Mouse (Mus musculus): Measurements from ENCODE around the gene Inka2. TPM values are rescaled to one million over a fixed set of nuclear protein-coding genes. Genes with fewer than 3 reads are reported as not detected.

Gene Inka2
- polyA plus RNA-seq, 1 experiment from 2014 or later, result 0.13 TPM

DNA sequence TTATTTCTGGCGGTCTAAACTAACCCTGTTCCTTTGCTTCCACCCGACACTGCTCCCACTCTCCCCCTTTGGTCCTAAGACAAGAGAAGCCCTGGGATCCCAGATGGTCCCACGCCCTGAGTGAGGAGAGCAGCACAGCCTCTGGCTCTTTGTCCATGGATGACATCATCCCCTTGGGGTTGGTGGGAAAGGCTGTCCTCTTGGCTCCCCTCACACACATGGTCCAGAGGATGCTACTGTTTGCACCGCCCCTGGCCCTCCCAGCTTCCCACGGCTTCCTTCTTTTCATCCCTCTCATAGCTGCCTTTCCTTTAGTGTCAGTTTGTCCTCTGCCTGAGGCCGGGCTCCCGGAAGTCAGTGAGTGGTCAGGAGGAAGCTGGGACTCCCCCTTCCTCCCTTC is 7.3 kb downstream of the Inka2 start:
- TF ChIP-seq CTCF (IDR thresholded peaks at IDR 0.05; ENCODE audit: low read depth) (no peak), EP300 (IDR thresholded peaks at IDR 0.05; ENCODE audit: low read depth) (no peak)
- no peaks in the 10 kb centered on the region for H3K4me1 ChIP-seq (ENCODE audit: insufficient read depth)
- no peak overlapping the region for H3K4me2 ChIP-seq (ENCODE audit: low read depth, low read length)
- ATAC-seq (no peak), DNase-seq (no peak)
- no peak overlapping the region for H3K27ac ChIP-seq (ENCODE audit: low read depth)
- H3K36me3 ChIP-seq (replicated peaks; ENCODE audit: insufficient read depth, low read length), result no peaks in the 10 kb centered on the region
- H3K9me3 ChIP-seq (ENCODE audit: low read length), result no peaks in the 10 kb centered on the region
- no peak overlapping the region for H3K4me3 ChIP-seq (ENCODE audit: low read depth, low read length)
- 57% methylated on average over 7 of the region's 7 CpGs for WGBS (ENCODE audit: insufficient replicate concordance)
- no peak overlapping the region for H3K9ac ChIP-seq (replicated peaks)
- H3K27me3 ChIP-seq (ENCODE audit: insufficient read depth, low read length), result 0 out of 2 replicates have a peak, but pooled peaks cover 10% of the 10 kb centered on the region

DNA sequence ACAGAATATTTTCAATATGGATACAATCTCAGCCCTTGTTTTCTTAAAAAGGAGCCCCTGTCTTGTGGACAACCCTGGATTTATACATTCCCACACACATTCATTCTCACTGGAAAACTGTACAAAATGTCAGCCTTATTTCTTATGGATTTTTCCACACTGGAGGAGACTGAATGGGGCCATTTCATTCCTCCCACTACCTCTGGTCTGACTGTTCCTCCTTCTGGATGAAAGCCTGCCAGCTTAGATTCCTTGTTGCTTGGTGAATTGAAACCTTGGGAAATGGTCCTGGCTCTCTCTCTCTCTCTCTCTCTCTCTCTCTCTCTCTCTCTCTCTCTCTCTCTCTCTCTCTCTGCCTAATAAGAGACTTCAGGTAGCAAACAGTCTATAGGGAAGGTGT is 8.4 kb downstream of the Inka2 start:
- H3K4me1 ChIP-seq (ENCODE audit: insufficient read depth), result no peaks in the 10 kb centered on the region
- H3K36me3 ChIP-seq (replicated peaks; ENCODE audit: insufficient read depth, low read length), result no peaks in the 10 kb centered on the region
- H3K27ac ChIP-seq (ENCODE audit: low read depth), result no peak overlapping the region
- no peak overlapping the region for H3K9ac ChIP-seq (replicated peaks)
- 0 out of 2 replicates have a peak, but pooled peaks cover 4% of the 10 kb centered on the region for H3K27me3 ChIP-seq (ENCODE audit: insufficient read depth, low read length)
- DNase-seq, result no peak
- ATAC-seq, result no peak
- no peak overlapping the region for H3K4me3 ChIP-seq (ENCODE audit: low read depth, low read length)
- no peaks in the 10 kb centered on the region for H3K9me3 ChIP-seq (ENCODE audit: low read length)
- no peak for TF ChIP-seq CTCF (IDR thresholded peaks at IDR 0.05; ENCODE audit: low read depth)
- no peak for TF ChIP-seq EP300 (IDR thresholded peaks at IDR 0.05; ENCODE audit: low read depth)
- no peak overlapping the region for H3K4me2 ChIP-seq (ENCODE audit: low read depth, low read length)

DNA sequence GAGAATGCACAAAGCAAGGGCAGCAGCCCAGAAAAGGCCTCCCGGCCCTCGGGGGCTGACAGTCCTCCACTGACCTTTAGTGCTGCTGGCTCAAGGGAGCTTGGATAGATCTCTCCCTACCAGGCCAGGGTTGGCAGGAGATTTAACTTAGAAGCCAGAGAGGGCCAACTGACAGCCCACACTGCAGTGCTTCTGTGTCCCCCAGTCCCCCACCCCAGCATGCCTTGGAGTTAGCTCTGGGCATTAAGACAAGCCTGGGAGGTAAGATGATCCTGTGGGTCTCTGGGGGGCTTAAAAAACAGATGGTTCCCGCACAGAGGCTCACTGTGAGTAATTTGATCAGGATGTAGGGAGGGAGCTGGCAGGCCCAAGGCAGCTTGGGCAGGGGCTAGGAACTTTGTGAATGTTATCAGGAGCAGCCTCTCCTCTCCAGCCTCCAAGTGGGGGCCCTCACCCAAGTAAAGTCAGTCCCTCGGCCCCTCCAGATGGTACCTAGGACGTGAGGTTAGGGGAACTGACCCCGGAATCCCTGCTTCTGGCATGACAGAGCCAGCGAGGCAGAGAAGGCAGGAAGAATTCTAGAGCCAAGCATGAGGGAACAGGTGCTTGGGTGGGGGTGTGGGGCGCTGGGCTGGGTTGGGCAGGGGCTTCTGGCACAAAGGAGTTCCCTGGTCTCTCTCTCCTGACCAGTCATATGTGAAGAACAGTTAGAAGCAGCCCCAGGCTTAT is 9.9 kb downstream of the Inka2 start:
- H3K9me3 ChIP-seq (ENCODE audit: low read length), result no peaks in the 10 kb centered on the region
- TF ChIP-seq EP300 (IDR thresholded peaks at IDR 0.05; ENCODE audit: low read depth) (no peak), CTCF (IDR thresholded peaks at IDR 0.05; ENCODE audit: low read depth) (no peak)
- H3K27ac ChIP-seq (ENCODE audit: low read depth), result no peak overlapping the region
- no peak overlapping the region for H3K9ac ChIP-seq (replicated peaks)
- 0 out of 2 replicates have a peak, but pooled peaks cover 4% of the 10 kb centered on the region for H3K4me1 ChIP-seq (ENCODE audit: insufficient read depth)
- ATAC-seq (no peak), DNase-seq (no peak)
- no peak overlapping the region for H3K4me2 ChIP-seq (ENCODE audit: low read depth, low read length)
- 46% methylated on average over 8 of the region's 8 CpGs for WGBS (ENCODE audit: insufficient replicate concordance)
- H3K4me3 ChIP-seq (ENCODE audit: low read depth, low read length), result no peak overlapping the region
- no peaks in the 10 kb centered on the region for H3K36me3 ChIP-seq (replicated peaks; ENCODE audit: insufficient read depth, low read length)
- H3K27me3 ChIP-seq (ENCODE audit: insufficient read depth, low read length), result no peaks in the 10 kb centered on the region

DNA sequence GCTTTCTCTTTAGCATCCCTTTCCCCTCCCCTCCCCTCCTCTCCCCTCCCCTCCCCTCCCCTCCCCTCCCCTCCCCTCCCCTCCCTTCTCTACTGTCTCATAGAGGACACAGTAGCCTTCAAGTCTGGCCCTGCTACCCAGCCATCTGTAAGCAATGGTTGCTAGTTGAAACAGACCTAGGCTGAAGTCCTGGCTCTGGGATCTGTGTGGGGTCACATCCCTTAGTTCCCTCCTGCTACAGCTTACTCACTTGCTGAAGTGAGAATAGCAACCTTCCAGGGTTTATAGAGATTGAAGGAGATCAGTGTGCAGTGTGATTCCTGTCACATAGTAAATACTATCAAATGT is 10.4 kb downstream of the Inka2 start:
- ATAC-seq, result no peak
- Histone ChIP-seq H3K27me3 (ENCODE audit: insufficient read depth, low read length) (no peaks in the 10 kb centered on the region), H3K27ac (ENCODE audit: low read depth) (no peak overlapping the region), H3K9me3 (ENCODE audit: low read length) (no peaks in the 10 kb centered on the region), H3K36me3 (replicated peaks; ENCODE audit: insufficient read depth, low read length) (no peaks in the 10 kb centered on the region), H3K9ac (replicated peaks) (no peak overlapping the region), H3K4me2 (ENCODE audit: low read depth, low read length) (no peak overlapping the region), H3K4me1 (ENCODE audit: insufficient read depth) (0 out of 2 replicates have a peak, but pooled peaks cover 4% of the 10 kb centered on the region), H3K4me3 (ENCODE audit: low read depth, low read length) (no peak overlapping the region)
- no peak for TF ChIP-seq CTCF (IDR thresholded peaks at IDR 0.05; ENCODE audit: low read depth)
- TF ChIP-seq EP300 (IDR thresholded peaks at IDR 0.05; ENCODE audit: low read depth), result no peak
- DNase-seq, result no peak

DNA sequence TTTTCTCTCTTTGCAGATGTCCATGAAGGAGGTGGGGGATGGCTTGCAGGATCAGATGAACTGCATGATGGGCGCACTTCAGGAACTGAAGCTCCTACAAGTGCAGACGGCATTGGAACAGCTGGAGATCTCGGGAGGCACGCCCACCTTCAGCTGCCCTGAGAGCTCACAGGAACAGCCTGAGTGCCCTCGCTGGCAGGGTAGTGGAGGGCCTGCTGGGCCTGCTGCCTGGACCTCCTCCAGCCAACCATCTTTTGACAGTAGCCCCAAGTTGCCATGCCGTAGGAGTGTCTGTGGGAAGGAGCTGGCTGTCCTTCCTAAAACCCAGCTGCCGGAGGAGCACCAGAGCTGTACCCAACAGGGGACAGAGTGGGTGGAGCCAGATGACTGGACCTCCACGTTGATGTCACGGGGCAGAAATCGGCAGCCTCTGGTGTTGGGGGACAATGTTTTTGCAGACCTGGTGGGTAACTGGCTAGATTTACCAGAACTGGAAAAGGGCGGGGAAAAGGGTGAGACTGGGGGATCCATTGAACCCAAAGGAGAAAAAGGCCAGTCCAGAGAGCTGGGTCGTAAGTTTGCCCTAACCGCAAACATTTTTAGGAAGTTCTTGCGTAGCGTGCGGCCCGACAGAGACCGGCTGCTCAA is 12.1 kb downstream of the Inka2 start:
- H3K4me2 ChIP-seq (ENCODE audit: low read depth, low read length), result no peak overlapping the region
- no peak overlapping the region for H3K27ac ChIP-seq (ENCODE audit: low read depth)
- no peaks in the 10 kb centered on the region for H3K27me3 ChIP-seq (ENCODE audit: insufficient read depth, low read length)
- TF ChIP-seq CTCF (IDR thresholded peaks at IDR 0.05; ENCODE audit: low read depth) (no peak), EP300 (IDR thresholded peaks at IDR 0.05; ENCODE audit: low read depth) (no peak)
- 0 out of 2 replicates have a peak, but pooled peaks cover 4% of the 10 kb centered on the region for H3K4me1 ChIP-seq (ENCODE audit: insufficient read depth)
- no peaks in the 10 kb centered on the region for H3K9me3 ChIP-seq (ENCODE audit: low read length)
- no peaks in the 10 kb centered on the region for H3K36me3 ChIP-seq (replicated peaks; ENCODE audit: insufficient read depth, low read length)
- ATAC-seq, result no peak
- no peak overlapping the region for H3K4me3 ChIP-seq (ENCODE audit: low read depth, low read length)
- no peak for DNase-seq
- no peak overlapping the region for H3K9ac ChIP-seq (replicated peaks)
- 64% methylated on average over 18 of the region's 18 CpGs for WGBS (ENCODE audit: insufficient replicate concordance)

DNA sequence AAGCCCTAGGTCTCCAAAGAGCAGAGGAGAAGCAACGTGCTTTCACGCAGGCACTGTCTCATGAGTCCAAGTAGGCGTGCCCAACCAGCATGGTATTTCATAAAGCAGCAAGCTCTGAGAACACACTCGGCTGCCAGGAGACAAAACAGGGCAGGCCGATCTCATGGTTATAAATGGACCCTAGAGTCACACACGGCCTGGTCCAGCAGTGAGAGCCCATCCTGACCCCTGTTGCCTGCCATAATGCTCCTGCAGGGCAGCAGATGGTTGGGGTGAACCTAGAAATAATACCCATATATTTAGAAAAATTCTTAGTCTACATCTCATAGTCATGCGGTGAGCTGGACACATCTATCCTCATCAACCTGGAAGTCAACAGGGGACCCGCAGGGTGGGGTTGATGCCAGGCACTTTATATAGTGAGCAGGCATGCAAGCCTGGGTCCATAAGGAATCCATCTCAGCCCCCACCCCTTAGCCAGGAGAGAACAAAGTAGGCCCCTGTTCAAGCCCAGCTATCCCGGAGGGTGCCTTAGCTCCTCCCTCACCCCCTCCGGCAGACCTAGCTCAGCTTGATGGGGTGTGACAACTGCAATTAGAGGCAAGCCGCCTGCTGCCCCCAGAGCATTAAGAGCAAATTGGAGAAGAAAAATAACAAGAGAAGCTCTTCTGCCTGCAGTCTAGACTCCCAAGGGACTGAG is 13.6 kb downstream of the Inka2 start:
- Histone ChIP-seq H3K9ac (replicated peaks) (no peak overlapping the region), H3K27ac (ENCODE audit: low read depth) (no peak overlapping the region), H3K36me3 (replicated peaks; ENCODE audit: insufficient read depth, low read length) (no peaks in the 10 kb centered on the region), H3K4me1 (ENCODE audit: insufficient read depth) (0 out of 2 replicates have a peak, but pooled peaks cover 4% of the 10 kb centered on the region), H3K9me3 (ENCODE audit: low read length) (no peaks in the 10 kb centered on the region), H3K4me3 (ENCODE audit: low read depth, low read length) (no peak overlapping the region), H3K4me2 (ENCODE audit: low read depth, low read length) (no peak overlapping the region), H3K27me3 (ENCODE audit: insufficient read depth, low read length) (no peaks in the 10 kb centered on the region)
- DNase-seq (no peak), ATAC-seq (no peak)
- WGBS (ENCODE audit: insufficient replicate concordance), result 78% methylated on average over 11 of the region's 11 CpGs
- no peak for TF ChIP-seq CTCF (IDR thresholded peaks at IDR 0.05; ENCODE audit: low read depth)

All from liver, postnatal 0 days (tissue).